Mouse (Mus musculus) thymus, adult 2 months (tissue): ENCODE results near the gene Myo3b.

Experiments used
- CTCF ChIP-seq: fragments of 200-500 bp; IDR thresholded peaks from 2 replicates; pipeline ENCODE4 v1.5.1; 2012; ENCODE audit warnings: mild to moderate bottlenecking, control low read depth, low read length, moderate library complexity, borderline replicate concordance; ENCODE audit not compliant: control insufficient read depth, poor library complexity, insufficient read depth; ENCODE audit errors: extremely low read depth
- POLR2A ChIP-seq: fragments of 200-500 bp; IDR thresholded peaks from 2 replicates; pipeline ENCODE4 v1.6.1; 2012; ENCODE audit warnings: mild to moderate bottlenecking, low read length, control low read depth, moderate library complexity; ENCODE audit not compliant: control insufficient read depth, poor library complexity, insufficient read depth; ENCODE audit errors: extremely low read depth

DNA sequence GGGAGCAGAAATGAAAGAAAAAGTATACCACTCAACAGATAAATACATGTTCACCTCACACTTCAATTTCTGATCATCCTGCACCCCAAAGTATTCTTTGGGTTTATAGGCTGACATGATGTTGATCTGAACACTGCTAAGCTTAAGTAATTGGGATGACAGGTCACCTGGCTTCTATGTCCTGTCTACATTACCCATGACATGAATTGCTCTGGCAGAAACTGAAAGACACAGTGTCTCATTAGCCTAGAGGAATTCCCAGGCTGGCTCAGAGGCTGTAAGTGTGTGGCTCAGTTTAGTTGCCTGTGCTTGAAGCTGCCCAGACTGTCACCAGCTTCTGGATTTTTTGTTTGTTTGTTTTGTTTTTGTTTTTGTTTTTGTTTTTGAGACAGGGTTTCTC lies 139.3 kb downstream of the Myo3b start:
- no peak for TF ChIP-seq CTCF
- no peak for TF ChIP-seq POLR2A
